Mouse (Mus musculus) lung, embryonic 16.5 days (tissue): Measurements from ENCODE around the gene Cela3b. TPM values are rescaled to one million over a fixed set of nuclear protein-coding genes. Genes with fewer than 3 reads are reported as not detected.

ENCODE experiments used
- ATAC-seq: fragments of 200-750 bp; cut with Nextera tagmentation; 2 replicates; pipeline ENCODE4 v1.8.0; 2017; ENCODE audit warnings: low read depth, mild to moderate bottlenecking, moderate library complexity
- H3K27ac ChIP-seq: fragments of 300-500 bp; sonication (generic); 2 replicates; pipeline ENCODE4 v1.5.1; 2014; ENCODE audit warnings: mild to moderate bottlenecking, control low read depth, low read length
- H3K27me3 ChIP-seq: fragments of 300-500 bp; sonication (generic); 2 replicates; pipeline ENCODE4 v1.6.1; 2014; ENCODE audit warnings: low read depth, low read length, mixed read lengths; ENCODE audit not compliant: control insufficient read depth, insufficient read depth
- H3K36me3 ChIP-seq: fragments of 300-500 bp; sonication (generic); 2 replicates; pipeline ENCODE4 v1.6.1; 2014; ENCODE audit warnings: low read length; ENCODE audit not compliant: control insufficient read depth, insufficient read depth
- H3K4me1 ChIP-seq: fragments of 300-500 bp; sonication (generic); replicated peaks from 2 replicates; pipeline ENCODE4 v1.6.1; 2014; ENCODE audit warnings: low read length, mixed read lengths; ENCODE audit not compliant: control insufficient read depth, insufficient read depth
- H3K4me2 ChIP-seq: fragments of 300-500 bp; sonication (generic); 2 replicates; pipeline ENCODE4 v1.6.1; 2014; ENCODE audit warnings: low read depth, low read length, control low read depth
- H3K4me3 ChIP-seq: fragments of 300-500 bp; sonication (generic); 2 replicates; pipeline ENCODE4 v1.5.1; 2014; ENCODE audit warnings: mild to moderate bottlenecking, low read length, control low read depth
- H3K9ac ChIP-seq: fragments of 300-500 bp; sonication (generic); 2 replicates; pipeline ENCODE4 v1.6.1; 2014; ENCODE audit warnings: low read length, control low read depth
- H3K9me3 ChIP-seq: fragments of 300-500 bp; sonication (generic); 2 replicates; pipeline ENCODE4 v1.6.1; 2016; ENCODE audit warnings: low read length; ENCODE audit not compliant: control insufficient read depth
- WGBS: fragments of 180-500 bp; shearing (Covaris S2); extraction: QIAGEN DNeasy Blood & Tissue Kit; methylation state at CpG from one replicate; pipeline ENCODE4 v1.1.7; 2014; 5-methylcytosine and 5-hydroxymethylcytosine counted together
- polyA plus RNA-seq: library from polyadenylated mRNA; unstranded; fragments of >200 nt; fragmentation: Nextera tagmentation; extraction: Ambion mirVana; gene quantifications from 2 replicates; pipeline ENCODE4 v1.2.1, GENCODE M21; 2015

The Cela3b gene
- not detected in 2 replicates for polyA plus RNA-seq

GRCm38 (mm10) chr4:137430502-137430901 is at the start of gene Cela3b:
Cela3b (minus strand) TSS chr4:137430540.
- Histone ChIP-seq H3K4me1 (no peaks in the 10 kb centered on the region), H3K9me3 (no peaks in the 10 kb centered on the region), H3K27ac (no peak within 1 kb of the TSS), H3K9ac (no peak within 1 kb of the TSS), H3K27me3 (no peaks in the 10 kb centered on the region), H3K36me3 (no peaks in the 10 kb centered on the region), H3K4me3 (no peak within 1 kb of the TSS), H3K4me2 (no peak within 1 kb of the TSS)
- WGBS: 67% methylated on average over 4 of the region's 4 CpGs
- ATAC-seq: no peak

GRCm38 (mm10) chr4:137479757-137480156 is 49.4 kb upstream of the Cela3b start:
- 23% methylated on average over 6 of the region's 6 CpGs for WGBS
- no peaks in the 10 kb centered on the region for H3K27me3 ChIP-seq
- H3K4me3 ChIP-seq: no peak overlapping the region
- no peaks in the 10 kb centered on the region for H3K36me3 ChIP-seq
- ATAC-seq: peak; percentile 46
- H3K27ac ChIP-seq: peak overlapping the region; percentile 95
- H3K4me1 ChIP-seq: peaks cover 87% of the 10 kb centered on the region
- no peaks in the 10 kb centered on the region for H3K9me3 ChIP-seq
- no peak overlapping the region for H3K4me2 ChIP-seq
- no peak overlapping the region for H3K9ac ChIP-seq

GRCm38 (mm10) chr4:137478306-137478705 is 48.0 kb upstream of the Cela3b start:
- peaks cover 88% of the 10 kb centered on the region for H3K4me1 ChIP-seq
- no peaks in the 10 kb centered on the region for H3K9me3 ChIP-seq
- H3K4me2 ChIP-seq: no peak overlapping the region
- no peaks in the 10 kb centered on the region for H3K36me3 ChIP-seq
- peak; percentile 24; the same call in 1 of the 2 replicates for ATAC-seq
- peak overlapping the region; percentile 95 for H3K27ac ChIP-seq
- no peak overlapping the region for H3K4me3 ChIP-seq
- peak overlapping the region; percentile 36 for H3K9ac ChIP-seq
- no peaks in the 10 kb centered on the region for H3K27me3 ChIP-seq
- WGBS: 53% methylated on average over 5 of the region's 5 CpGs

- Histone ChIP-seq H3K27me3 (no peaks in the 10 kb centered on the region), H3K9ac (peak overlapping the region; percentile 9; the same call in 1 of the 2 replicates), H3K4me2 (no peak overlapping the region), H3K27ac (peak overlapping the region; percentile 78), H3K9me3 (no peaks in the 10 kb centered on the region), H3K36me3 (no peaks in the 10 kb centered on the region), H3K4me3 (no peak overlapping the region), H3K4me1 (peaks cover 93% of the 10 kb centered on the region)
- no peak for ATAC-seq
- 52% methylated on average over 6 of the region's 6 CpGs for WGBS
Observed at GRCm38 (mm10) chr4:137477611-137478010, 47.3 kb upstream of the Cela3b start.

- Histone ChIP-seq H3K4me1 (peaks cover 90% of the 10 kb centered on the region), H3K27me3 (no peaks in the 10 kb centered on the region), H3K4me3 (peak overlapping the region; percentile 18), H3K9ac (peak overlapping the region; percentile 3), H3K9me3 (no peaks in the 10 kb centered on the region), H3K4me2 (peak overlapping the region; percentile 48), H3K27ac (peak overlapping the region; percentile 78), H3K36me3 (no peaks in the 10 kb centered on the region)
- WGBS: 8% methylated on average over 17 of the region's 17 CpGs
- ATAC-seq: no peak
Observed at GRCm38 (mm10) chr4:137476761-137477237, 46.5 kb upstream of the Cela3b start.

GRCm38 (mm10) chr4:137476065-137476760 is 45.9 kb upstream of the Cela3b start:
- ATAC-seq: peak; percentile 39

GRCm38 (mm10) chr4:137475271-137476050 is 45.1 kb upstream of the Cela3b start:
- H3K4me2 ChIP-seq: no peak overlapping the region
- no peaks in the 10 kb centered on the region for H3K9me3 ChIP-seq
- no peaks in the 10 kb centered on the region for H3K36me3 ChIP-seq
- H3K4me3 ChIP-seq: no peak overlapping the region
- H3K9ac ChIP-seq: peak overlapping the region; percentile 3; the same call in 1 of the 2 replicates
- no peak for ATAC-seq
- peak overlapping the region; percentile 78 for H3K27ac ChIP-seq
- H3K27me3 ChIP-seq: no peaks in the 10 kb centered on the region
- WGBS: 72% methylated on average over 13 of the region's 13 CpGs
- peaks cover 91% of the 10 kb centered on the region for H3K4me1 ChIP-seq

More at GRCm38 (mm10) chr4:137476065-137476760, 45.9 kb upstream of the Cela3b start:
- Histone ChIP-seq H3K4me3 (peak overlapping the region; percentile 18), H3K4me1 (peaks cover 90% of the 10 kb centered on the region), H3K9ac (peak overlapping the region; percentile 3), H3K36me3 (no peaks in the 10 kb centered on the region), H3K4me2 (peak overlapping the region; percentile 48), H3K27ac (peak overlapping the region; percentile 78), H3K9me3 (no peaks in the 10 kb centered on the region), H3K27me3 (no peaks in the 10 kb centered on the region)
- WGBS: 24% methylated on average over 10 of the region's 10 CpGs

GRCm38 (mm10) chr4:137474694-137475093 is 44.4 kb upstream of the Cela3b start:
- H3K9ac ChIP-seq: no peak overlapping the region; the same call in 1 of the 2 replicates

More at GRCm38 (mm10) chr4:137474694-137475093, 44.4 kb upstream of the Cela3b start:
- Histone ChIP-seq H3K4me1 (peaks cover 94% of the 10 kb centered on the region), H3K4me3 (no peak overlapping the region), H3K36me3 (no peaks in the 10 kb centered on the region), H3K4me2 (no peak overlapping the region), H3K27ac (no peak overlapping the region; the same call in 1 of the 2 replicates), H3K27me3 (no peaks in the 10 kb centered on the region), H3K9me3 (no peaks in the 10 kb centered on the region)
- no peak for ATAC-seq
- WGBS: 84% methylated on average over 7 of the region's 7 CpGs
